Mouse (Mus musculus) lung, embryonic 16.5 days (tissue): Measurements from ENCODE around the gene Hivep3. TPM values are rescaled to one million over a fixed set of nuclear protein-coding genes. Genes with fewer than 3 reads are reported as not detected.

ENCODE experiments used
- ATAC-seq: fragments of 200-750 bp; cut with Nextera tagmentation; 2 replicates; pipeline ENCODE4 v1.8.0; 2017; ENCODE audit warnings: low read depth, mild to moderate bottlenecking, moderate library complexity
- H3K27ac ChIP-seq: fragments of 300-500 bp; sonication (generic); 2 replicates; pipeline ENCODE4 v1.5.1; 2014; ENCODE audit warnings: mild to moderate bottlenecking, control low read depth, low read length
- H3K27me3 ChIP-seq: fragments of 300-500 bp; sonication (generic); 2 replicates; pipeline ENCODE4 v1.6.1; 2014; ENCODE audit warnings: low read depth, low read length, mixed read lengths; ENCODE audit not compliant: control insufficient read depth, insufficient read depth
- H3K36me3 ChIP-seq: fragments of 300-500 bp; sonication (generic); 2 replicates; pipeline ENCODE4 v1.6.1; 2014; ENCODE audit warnings: low read length; ENCODE audit not compliant: control insufficient read depth, insufficient read depth
- H3K4me1 ChIP-seq: fragments of 300-500 bp; sonication (generic); replicated peaks from 2 replicates; pipeline ENCODE4 v1.6.1; 2014; ENCODE audit warnings: low read length, mixed read lengths; ENCODE audit not compliant: control insufficient read depth, insufficient read depth
- H3K4me2 ChIP-seq: fragments of 300-500 bp; sonication (generic); 2 replicates; pipeline ENCODE4 v1.6.1; 2014; ENCODE audit warnings: low read depth, low read length, control low read depth
- H3K4me3 ChIP-seq: fragments of 300-500 bp; sonication (generic); 2 replicates; pipeline ENCODE4 v1.5.1; 2014; ENCODE audit warnings: mild to moderate bottlenecking, low read length, control low read depth
- H3K9ac ChIP-seq: fragments of 300-500 bp; sonication (generic); 2 replicates; pipeline ENCODE4 v1.6.1; 2014; ENCODE audit warnings: low read length, control low read depth
- H3K9me3 ChIP-seq: fragments of 300-500 bp; sonication (generic); 2 replicates; pipeline ENCODE4 v1.6.1; 2016; ENCODE audit warnings: low read length; ENCODE audit not compliant: control insufficient read depth
- WGBS: fragments of 180-500 bp; shearing (Covaris S2); extraction: QIAGEN DNeasy Blood & Tissue Kit; methylation state at CpG from one replicate; pipeline ENCODE4 v1.1.7; 2014; 5-methylcytosine and 5-hydroxymethylcytosine counted together
- polyA plus RNA-seq: library from polyadenylated mRNA; unstranded; fragments of >200 nt; fragmentation: Nextera tagmentation; extraction: Ambion mirVana; gene quantifications from 2 replicates; pipeline ENCODE4 v1.2.1, GENCODE M21; 2015

The Hivep3 gene
- polyA plus RNA-seq, 1 experiment from 2014 or later, result 30.3 TPM

GRCm38 (mm10) chr4:120054145-120054544 is 320.6 kb downstream of the Hivep3 start:
- no peaks in the 10 kb centered on the region for H3K4me1 ChIP-seq
- H3K9me3 ChIP-seq, result no peaks in the 10 kb centered on the region
- no peak overlapping the region for H3K4me3 ChIP-seq
- WGBS, result 56% methylated on average over 9 of the region's 9 CpGs
- no peak overlapping the region for H3K27ac ChIP-seq
- no peak overlapping the region for H3K4me2 ChIP-seq
- no peaks in the 10 kb centered on the region for H3K36me3 ChIP-seq
- no peak overlapping the region for H3K9ac ChIP-seq
- H3K27me3 ChIP-seq, result no peaks in the 10 kb centered on the region
- no peak for ATAC-seq

GRCm38 (mm10) chr4:120056451-120056850 is 322.9 kb downstream of the Hivep3 start:
- WGBS, result 91% methylated on average over 9 of the region's 9 CpGs
- no peak for ATAC-seq
- no peaks in the 10 kb centered on the region for H3K36me3 ChIP-seq

GRCm38 (mm10) chr4:120057529-120057928 is 323.9 kb downstream of the Hivep3 start:
- Histone ChIP-seq H3K9me3 (no peaks in the 10 kb centered on the region), H3K9ac (no peak overlapping the region), H3K4me3 (no peak overlapping the region), H3K27ac (no peak overlapping the region), H3K27me3 (no peaks in the 10 kb centered on the region), H3K36me3 (no peaks in the 10 kb centered on the region), H3K4me2 (no peak overlapping the region), H3K4me1 (no peaks in the 10 kb centered on the region)
- WGBS, result 64% methylated on average over 8 of the region's 8 CpGs
- no peak for ATAC-seq

More at GRCm38 (mm10) chr4:120056451-120056850, 322.9 kb downstream of the Hivep3 start:
- no peak overlapping the region for H3K4me2 ChIP-seq
- no peaks in the 10 kb centered on the region for H3K4me1 ChIP-seq
- H3K9me3 ChIP-seq, result no peaks in the 10 kb centered on the region
- H3K27me3 ChIP-seq, result no peaks in the 10 kb centered on the region
- H3K27ac ChIP-seq, result no peak overlapping the region
- H3K9ac ChIP-seq, result no peak overlapping the region
- no peak overlapping the region for H3K4me3 ChIP-seq

DNA sequence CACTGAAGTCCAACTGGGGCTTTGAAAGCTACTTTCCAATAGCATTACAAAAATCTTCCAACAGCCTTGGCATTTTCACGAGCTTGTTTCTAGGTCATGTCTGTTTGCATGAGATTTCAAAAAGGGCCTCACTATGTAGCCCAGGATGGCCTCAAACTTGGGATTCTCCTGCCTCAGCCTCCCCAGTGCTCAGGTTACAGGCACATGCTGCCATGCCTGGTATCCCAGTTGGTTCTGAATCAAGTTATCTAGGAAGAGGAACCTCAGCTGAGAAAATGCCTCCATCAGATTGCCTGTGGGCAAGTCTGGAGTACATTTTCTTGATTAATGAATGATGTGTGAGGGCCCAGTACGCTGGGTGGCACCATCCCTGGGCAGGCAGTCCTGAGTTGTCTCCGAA is 324.6 kb downstream of the Hivep3 start:
- ATAC-seq, result no peak
- Histone ChIP-seq H3K36me3 (no peaks in the 10 kb centered on the region), H3K9me3 (no peaks in the 10 kb centered on the region), H3K4me3 (no peak overlapping the region), H3K9ac (no peak overlapping the region), H3K27ac (no peak overlapping the region), H3K4me1 (no peaks in the 10 kb centered on the region), H3K4me2 (no peak overlapping the region), H3K27me3 (no peaks in the 10 kb centered on the region)
- WGBS, result 85% methylated on average over 3 of the region's 3 CpGs

DNA sequence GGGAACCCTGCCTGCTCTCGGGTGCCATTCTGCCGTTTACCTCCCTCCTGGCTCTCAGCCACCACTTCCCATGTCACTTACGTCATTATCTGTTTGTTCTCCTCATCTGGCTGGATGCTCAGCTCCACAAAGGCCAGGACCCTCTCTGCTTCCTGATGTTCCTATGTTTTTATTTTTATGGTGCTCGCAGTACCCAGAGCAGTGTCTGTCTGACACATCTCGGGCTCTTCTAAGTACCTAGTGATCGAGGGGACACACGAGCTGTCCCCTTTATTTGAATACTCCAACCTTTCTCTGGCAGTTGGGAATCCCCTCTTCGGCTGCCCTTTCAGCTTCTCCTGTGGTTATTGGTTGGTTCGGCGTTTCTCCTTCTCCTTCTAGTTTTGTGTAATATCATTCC is 325.2 kb downstream of the Hivep3 start:
- H3K9me3 ChIP-seq, result no peaks in the 10 kb centered on the region
- H3K27me3 ChIP-seq, result no peaks in the 10 kb centered on the region
- no peak overlapping the region for H3K27ac ChIP-seq
- H3K9ac ChIP-seq, result no peak overlapping the region
- no peaks in the 10 kb centered on the region for H3K4me1 ChIP-seq
- no peak for ATAC-seq
- H3K36me3 ChIP-seq, result no peaks in the 10 kb centered on the region
- no peak overlapping the region for H3K4me2 ChIP-seq
- H3K4me3 ChIP-seq, result no peak overlapping the region
- 57% methylated on average over 10 of the region's 10 CpGs for WGBS

DNA sequence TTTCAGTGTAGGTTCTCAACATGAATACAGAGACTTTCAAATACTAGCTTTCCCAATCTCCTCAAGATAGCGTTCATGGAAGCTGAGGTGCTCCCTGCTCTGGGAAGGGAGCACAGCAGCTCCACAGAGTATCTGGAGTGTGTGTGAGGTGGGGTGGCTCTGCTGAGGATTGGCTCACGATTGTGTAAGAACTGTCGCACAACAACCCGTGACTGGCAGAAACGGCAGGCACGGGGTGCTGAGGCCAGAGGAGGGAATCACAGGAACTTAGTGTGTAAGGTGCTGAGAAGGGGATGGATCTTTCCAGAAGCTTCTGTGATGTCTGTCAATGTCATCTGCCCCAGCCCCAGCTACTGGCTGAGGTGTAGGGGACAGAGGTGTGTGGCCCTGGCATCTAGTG is 328.1 kb downstream of the Hivep3 start:
- no peaks in the 10 kb centered on the region for H3K36me3 ChIP-seq

DNA sequence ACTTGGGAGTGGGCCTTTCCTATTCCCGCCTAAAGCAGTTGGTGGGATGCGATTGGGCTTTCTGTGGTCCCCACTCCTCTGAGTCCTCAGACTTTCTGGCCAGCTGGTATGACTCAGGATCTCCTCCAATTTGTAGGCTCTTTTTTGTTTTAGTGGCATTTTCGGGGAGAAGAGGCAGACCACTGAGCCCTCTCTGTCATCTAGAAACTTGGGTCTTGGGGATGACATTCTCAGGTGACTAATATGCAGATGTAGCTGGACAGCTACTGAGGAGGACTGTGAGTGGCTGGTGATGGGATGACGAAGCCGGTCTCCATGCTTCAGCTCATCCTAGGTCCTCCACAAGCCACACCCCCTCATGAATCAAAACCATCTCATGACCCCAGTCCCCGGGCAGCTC is 328.6 kb downstream of the Hivep3 start:
- ATAC-seq, result no peak
- no peaks in the 10 kb centered on the region for H3K9me3 ChIP-seq
- H3K36me3 ChIP-seq, result no peaks in the 10 kb centered on the region
- no peak overlapping the region for H3K9ac ChIP-seq
- WGBS, result 57% methylated on average over 6 of the region's 6 CpGs
- no peak overlapping the region for H3K27ac ChIP-seq
- no peaks in the 10 kb centered on the region for H3K4me1 ChIP-seq
- H3K4me2 ChIP-seq, result no peak overlapping the region
- no peaks in the 10 kb centered on the region for H3K27me3 ChIP-seq
- no peak overlapping the region for H3K4me3 ChIP-seq

More for the DNA sequence above, 328.1 kb downstream of the Hivep3 start:
- Histone ChIP-seq H3K27ac (no peak overlapping the region), H3K27me3 (no peaks in the 10 kb centered on the region), H3K9ac (no peak overlapping the region), H3K9me3 (no peaks in the 10 kb centered on the region), H3K4me2 (no peak overlapping the region), H3K4me1 (no peaks in the 10 kb centered on the region), H3K4me3 (no peak overlapping the region)
- no peak for ATAC-seq
- WGBS, result 80% methylated on average over 6 of the region's 6 CpGs

GRCm38 (mm10) chr4:120062754-120063153 is 329.2 kb downstream of the Hivep3 start:
- ATAC-seq, result no peak

DNA sequence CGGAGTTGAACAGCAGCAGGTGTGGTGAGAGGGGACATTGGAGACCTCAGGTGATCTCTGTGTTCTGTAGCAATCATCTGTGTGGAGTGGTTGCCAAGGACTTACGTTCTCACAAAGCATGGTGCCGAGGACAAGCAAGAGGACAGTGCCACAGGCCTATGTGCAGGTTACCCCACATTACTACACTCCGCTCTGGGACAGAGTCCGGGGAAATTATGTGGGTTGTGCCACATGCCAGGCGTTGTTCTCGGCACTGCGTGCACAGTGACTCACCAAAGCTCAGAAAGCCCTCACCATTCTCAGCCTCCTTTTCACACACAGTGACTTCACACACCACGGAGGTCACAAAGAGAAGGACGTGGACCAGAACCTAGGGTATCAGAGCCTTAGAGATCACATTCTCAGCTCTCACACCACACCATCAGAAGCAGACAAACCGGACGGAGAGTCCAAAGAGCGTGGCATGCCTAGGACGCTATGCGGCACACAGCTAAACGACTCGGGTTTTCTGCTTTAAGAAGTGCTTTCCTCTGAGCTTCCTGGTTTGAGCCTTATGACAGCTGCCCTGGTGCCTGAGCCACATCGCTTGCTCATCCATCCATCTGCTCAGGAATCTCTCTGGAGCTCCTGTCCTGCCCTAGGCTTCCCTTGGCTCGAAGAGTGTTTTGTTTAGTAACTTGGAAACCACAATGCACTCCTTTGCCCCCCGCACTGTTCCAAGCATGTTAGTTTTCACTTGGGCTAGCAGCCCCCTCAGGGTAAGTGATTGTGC is 330.0 kb downstream of the Hivep3 start:
- ATAC-seq, result no peak
- 81% methylated on average over 20 of the region's 20 CpGs for WGBS

More at GRCm38 (mm10) chr4:120062754-120063153, 329.2 kb downstream of the Hivep3 start:
- no peak overlapping the region for H3K27ac ChIP-seq
- H3K9ac ChIP-seq, result no peak overlapping the region
- H3K4me3 ChIP-seq, result no peak overlapping the region
- no peaks in the 10 kb centered on the region for H3K9me3 ChIP-seq
- 87% methylated on average over 11 of the region's 11 CpGs for WGBS
- no peaks in the 10 kb centered on the region for H3K27me3 ChIP-seq
- H3K4me1 ChIP-seq, result no peaks in the 10 kb centered on the region
- no peaks in the 10 kb centered on the region for H3K36me3 ChIP-seq
- H3K4me2 ChIP-seq, result no peak overlapping the region

More for the DNA sequence above, 330.0 kb downstream of the Hivep3 start:
- Histone ChIP-seq H3K36me3 (no peaks in the 10 kb centered on the region), H3K27me3 (no peaks in the 10 kb centered on the region), H3K4me3 (no peak overlapping the region), H3K4me2 (no peak overlapping the region), H3K9me3 (no peaks in the 10 kb centered on the region), H3K4me1 (no peaks in the 10 kb centered on the region), H3K9ac (no peak overlapping the region), H3K27ac (no peak overlapping the region)
